Mouse (Mus musculus) megakaryocyte, embryonic 14.5 days (primary cell): Measurements from ENCODE around the gene Ap5s1.

Experiments used
- FLI1 ChIP-seq: IDR thresholded peaks from 2 replicates; pipeline ENCODE4 v1.6.1; 2012; ENCODE audit warnings: low read length, inconsistent platforms, mixed read lengths
- GATA1 ChIP-seq: IDR thresholded peaks from 3 replicates; pipeline ENCODE4 v1.6.1; 2012; ENCODE audit warnings: mixed read lengths, low read length, inconsistent platforms, borderline replicate concordance

DNA sequence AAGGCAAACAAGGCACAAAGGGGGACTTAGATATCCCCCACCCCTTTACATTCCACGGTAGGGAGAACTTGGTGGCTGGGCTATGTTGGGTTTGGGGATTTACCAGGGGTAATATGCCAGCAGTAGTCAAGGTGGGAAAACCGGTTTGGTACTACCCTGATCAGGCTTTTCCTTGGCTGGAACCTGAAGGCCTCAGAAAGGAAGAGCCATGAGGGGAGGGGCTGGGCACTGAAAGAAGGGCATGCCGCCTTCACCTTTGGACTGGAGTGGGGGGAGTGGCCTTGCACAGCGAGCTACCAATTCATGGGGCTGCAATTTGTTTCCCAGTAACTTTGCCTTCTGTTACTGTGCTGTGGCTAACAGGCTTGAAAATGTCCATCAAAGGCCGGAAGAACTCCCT is 30.4 kb upstream of the Ap5s1 start:
- TF ChIP-seq GATA1 (no peak), FLI1 (no peak)
